Mouse (Mus musculus): ENCODE results near the gene Mical3. TPM values are rescaled to one million over a fixed set of nuclear protein-coding genes. Genes with fewer than 3 reads are reported as not detected.

The Mical3 gene
- polyA plus RNA-seq, 1 experiment from 2014 or later = 11.1 TPM

- Histone ChIP-seq H3K4me2 (ENCODE audit: low read depth, low read length) (no peak overlapping the region), H3K27me3 (ENCODE audit: control insufficient read depth, insufficient read depth, low read length) (no peaks in the 10 kb centered on the region), H3K9me3 (replicated peaks; ENCODE audit: control insufficient read depth, low read length) (no peaks in the 10 kb centered on the region), H3K27ac (replicated peaks; ENCODE audit: low read depth, low read length) (no peak overlapping the region), H3K4me3 (ENCODE audit: low read depth, low read length) (no peak overlapping the region), H3K36me3 (replicated peaks; ENCODE audit: control insufficient read depth, insufficient read depth, low read depth, low read length) (no peaks in the 10 kb centered on the region), H3K4me1 (ENCODE audit: control insufficient read depth, insufficient read depth, low read length) (no peaks in the 10 kb centered on the region), H3K9ac (replicated peaks; ENCODE audit: low read length) (no peak overlapping the region)
- no peak for DNase-seq (ENCODE audit: low spot score)
- WGBS = 89% methylated on average over 14 of the region's 14 CpGs
- no peak for ATAC-seq (replicated peaks; ENCODE audit: insufficient number of reproducible peaks, low FRiP score, low TSS enrichment, low read depth)
Measured at GRCm38 (mm10) chr6:120901776-120902645, 228.8 kb downstream of the Mical3 start.

GRCm38 (mm10) chr6:120898188-120898833 lies 232.5 kb downstream of the Mical3 start:
- no peak overlapping the region for H3K4me2 ChIP-seq (ENCODE audit: low read depth, low read length)

DNA sequence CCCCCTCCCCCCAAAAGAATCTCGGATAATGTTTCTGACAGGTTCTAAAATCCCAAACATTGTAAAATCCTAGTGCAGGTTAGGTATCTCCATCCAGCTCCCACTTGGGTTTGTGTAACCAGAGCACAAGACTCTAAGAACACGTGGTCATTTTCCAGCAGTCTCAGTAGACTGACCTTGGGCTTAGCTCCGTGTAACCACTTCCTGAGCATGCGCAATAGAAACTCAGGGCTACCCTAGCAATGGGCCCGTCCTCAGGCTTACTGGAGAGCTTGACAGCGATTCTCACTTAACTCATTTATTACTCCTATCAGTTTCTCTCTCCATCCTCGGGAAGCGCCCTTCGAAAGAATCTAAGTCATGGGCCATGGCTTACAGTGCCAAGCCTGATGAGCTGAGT lies 236.3 kb downstream of the Mical3 start:
- WGBS = 86% methylated on average over 9 of the region's 9 CpGs
- Histone ChIP-seq H3K4me3 (ENCODE audit: low read depth, low read length) (no peak overlapping the region), H3K4me1 (ENCODE audit: control insufficient read depth, insufficient read depth, low read length) (no peaks in the 10 kb centered on the region), H3K9ac (replicated peaks; ENCODE audit: low read length) (no peak overlapping the region), H3K27me3 (ENCODE audit: control insufficient read depth, insufficient read depth, low read length) (no peaks in the 10 kb centered on the region), H3K36me3 (replicated peaks; ENCODE audit: control insufficient read depth, insufficient read depth, low read depth, low read length) (no peaks in the 10 kb centered on the region; the same call in 1 of the 2 replicates), H3K4me2 (ENCODE audit: low read depth, low read length) (no peak overlapping the region), H3K9me3 (replicated peaks; ENCODE audit: control insufficient read depth, low read length) (no peaks in the 10 kb centered on the region), H3K27ac (replicated peaks; ENCODE audit: low read depth, low read length) (no peak overlapping the region)
- DNase-seq (ENCODE audit: low spot score) (no peak), ATAC-seq (replicated peaks; ENCODE audit: insufficient number of reproducible peaks, low FRiP score, low TSS enrichment, low read depth) (no peak)

More at GRCm38 (mm10) chr6:120898188-120898833, 232.5 kb downstream of the Mical3 start:
- ATAC-seq (replicated peaks; ENCODE audit: insufficient number of reproducible peaks, low FRiP score, low TSS enrichment, low read depth) (no peak), DNase-seq (ENCODE audit: low spot score) (peak; percentile 80)
- H3K36me3 ChIP-seq (replicated peaks; ENCODE audit: control insufficient read depth, insufficient read depth, low read depth, low read length) = no peaks in the 10 kb centered on the region; the same call in 1 of the 2 replicates
- H3K4me1 ChIP-seq (ENCODE audit: control insufficient read depth, insufficient read depth, low read length) = no peaks in the 10 kb centered on the region
- H3K4me3 ChIP-seq (ENCODE audit: low read depth, low read length) = no peak overlapping the region
- WGBS = 71% methylated on average over 6 of the region's 6 CpGs
- H3K9me3 ChIP-seq (replicated peaks; ENCODE audit: control insufficient read depth, low read length) = no peaks in the 10 kb centered on the region
- H3K27me3 ChIP-seq (ENCODE audit: control insufficient read depth, insufficient read depth, low read length) = no peaks in the 10 kb centered on the region
- H3K27ac ChIP-seq (replicated peaks; ENCODE audit: low read depth, low read length) = no peak overlapping the region
- no peak overlapping the region for H3K9ac ChIP-seq (replicated peaks; ENCODE audit: low read length)

- Histone ChIP-seq H3K27ac (replicated peaks; ENCODE audit: low read depth, low read length) (no peak overlapping the region), H3K27me3 (ENCODE audit: control insufficient read depth, insufficient read depth, low read length) (no peaks in the 10 kb centered on the region), H3K4me1 (ENCODE audit: control insufficient read depth, insufficient read depth, low read length) (no peaks in the 10 kb centered on the region), H3K36me3 (replicated peaks; ENCODE audit: control insufficient read depth, insufficient read depth, low read depth, low read length) (no peaks in the 10 kb centered on the region; the same call in 1 of the 2 replicates), H3K4me2 (ENCODE audit: low read depth, low read length) (no peak overlapping the region), H3K4me3 (ENCODE audit: low read depth, low read length) (no peak overlapping the region), H3K9ac (replicated peaks; ENCODE audit: low read length) (no peak overlapping the region), H3K9me3 (replicated peaks; ENCODE audit: control insufficient read depth, low read length) (no peaks in the 10 kb centered on the region)
- DNase-seq (ENCODE audit: low spot score) (no peak), ATAC-seq (replicated peaks; ENCODE audit: insufficient number of reproducible peaks, low FRiP score, low TSS enrichment, low read depth) (no peak)
- 97% methylated on average over 9 of the region's 9 CpGs for WGBS
Measured at GRCm38 (mm10) chr6:120894089-120894488, 236.7 kb downstream of the Mical3 start.

DNA sequence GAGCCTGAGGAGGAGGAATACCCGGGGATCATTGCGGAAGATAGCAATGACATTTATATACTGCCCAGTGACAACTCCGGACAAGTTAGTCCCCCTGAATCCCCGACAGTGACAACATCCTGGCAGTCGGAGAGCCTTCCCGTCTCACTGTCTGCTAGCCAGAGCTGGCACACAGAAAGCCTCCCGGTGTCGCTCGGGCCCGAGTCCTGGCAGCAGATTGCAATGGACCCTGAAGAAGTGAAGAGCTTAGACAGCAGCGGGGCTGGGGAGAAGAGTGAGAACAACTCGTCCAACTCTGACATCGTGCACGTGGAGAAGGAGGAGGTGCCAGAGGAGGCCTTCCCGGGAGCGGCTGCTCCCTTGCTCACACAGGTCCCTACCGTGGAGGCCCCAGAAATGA lies 244.1 kb downstream of the Mical3 start:
- no peak overlapping the region for H3K4me3 ChIP-seq (ENCODE audit: low read depth, low read length)
- no peaks in the 10 kb centered on the region for H3K9me3 ChIP-seq (replicated peaks; ENCODE audit: control insufficient read depth, low read length)
- H3K4me1 ChIP-seq (ENCODE audit: control insufficient read depth, insufficient read depth, low read length) = no peaks in the 10 kb centered on the region
- no peak overlapping the region for H3K9ac ChIP-seq (replicated peaks; ENCODE audit: low read length)
- 90% methylated on average over 17 of the region's 17 CpGs for WGBS
- ATAC-seq (replicated peaks; ENCODE audit: insufficient number of reproducible peaks, low FRiP score, low TSS enrichment, low read depth) (no peak), DNase-seq (ENCODE audit: low spot score) (no peak)
- no peak overlapping the region for H3K4me2 ChIP-seq (ENCODE audit: low read depth, low read length)
- H3K27ac ChIP-seq (replicated peaks; ENCODE audit: low read depth, low read length) = no peak overlapping the region
- H3K36me3 ChIP-seq (replicated peaks; ENCODE audit: control insufficient read depth, insufficient read depth, low read depth, low read length) = peaks cover 2% of the 10 kb centered on the region; the same call in 1 of the 2 replicates
- H3K27me3 ChIP-seq (ENCODE audit: control insufficient read depth, insufficient read depth, low read length) = no peaks in the 10 kb centered on the region

DNA sequence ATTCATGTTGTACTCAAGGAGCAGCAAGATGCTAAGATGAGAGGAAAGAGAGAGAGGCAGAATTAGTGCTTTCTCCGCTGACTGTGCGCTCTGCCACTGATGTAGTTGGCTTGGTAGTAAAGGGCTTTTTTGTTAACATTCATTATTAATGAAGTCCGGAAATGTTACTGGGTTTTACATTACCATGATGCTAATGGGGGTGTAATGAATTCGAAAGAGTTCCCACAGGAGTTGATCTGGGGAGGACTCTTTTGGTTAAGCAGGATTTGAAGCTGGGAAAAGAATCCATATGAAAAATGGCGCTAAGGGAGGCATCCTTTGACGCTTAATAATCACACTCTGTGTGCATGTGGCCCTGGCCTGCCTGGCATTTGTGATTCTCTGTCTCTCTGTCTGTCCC lies 246.4 kb downstream of the Mical3 start:
- H3K27me3 ChIP-seq (ENCODE audit: control insufficient read depth, insufficient read depth, low read length) = no peaks in the 10 kb centered on the region
- WGBS = 88% methylated on average over 6 of the region's 6 CpGs
- H3K9me3 ChIP-seq (replicated peaks; ENCODE audit: control insufficient read depth, low read length) = no peaks in the 10 kb centered on the region
- H3K4me3 ChIP-seq (ENCODE audit: low read depth, low read length) = no peak overlapping the region
- no peak overlapping the region for H3K4me2 ChIP-seq (ENCODE audit: low read depth, low read length)
- no peak overlapping the region for H3K9ac ChIP-seq (replicated peaks; ENCODE audit: low read length)
- H3K36me3 ChIP-seq (replicated peaks; ENCODE audit: control insufficient read depth, insufficient read depth, low read depth, low read length) = peaks cover 2% of the 10 kb centered on the region; the same call in 1 of the 2 replicates
- DNase-seq (ENCODE audit: low spot score) (no peak), ATAC-seq (replicated peaks; ENCODE audit: insufficient number of reproducible peaks, low FRiP score, low TSS enrichment, low read depth) (no peak)
- H3K27ac ChIP-seq (replicated peaks; ENCODE audit: low read depth, low read length) = no peak overlapping the region
- H3K4me1 ChIP-seq (ENCODE audit: control insufficient read depth, insufficient read depth, low read length) = no peaks in the 10 kb centered on the region

Other genes starting within 250 kb of the Mical3 start
- 17.6 and 19.8 TPM in 2 replicates for gene Bid, start 214.1 kb downstream of the Mical3 start, polyA plus RNA-seq (2014; fragmentation: Nextera tagmentation; extraction: Ambion mirVana)
- 7.1 and 7.7 TPM in 2 replicates for gene Pex26, start 52.7 kb upstream of the Mical3 start, polyA plus RNA-seq (2014; fragmentation: Nextera tagmentation; extraction: Ambion mirVana)
- 0.45 and 0.53 TPM in 2 replicates for gene Tuba8, start 79.7 kb upstream of the Mical3 start, polyA plus RNA-seq (2014; fragmentation: Nextera tagmentation; extraction: Ambion mirVana)
- gene Usp18, start 114.9 kb upstream of the Mical3 start, polyA plus RNA-seq (2014; fragmentation: Nextera tagmentation; extraction: Ambion mirVana) = 0.66 and 1.0 TPM in 2 replicates
- 0.91 and 1.5 TPM in 2 replicates for gene Slc6a13, start 169.2 kb upstream of the Mical3 start, polyA plus RNA-seq (2014; fragmentation: Nextera tagmentation; extraction: Ambion mirVana)
- not detected in 2 replicates for gene Slc6a12, start 212.1 kb upstream of the Mical3 start, polyA plus RNA-seq (2014; fragmentation: Nextera tagmentation; extraction: Ambion mirVana)